Mouse (Mus musculus) embryonic facial prominence, embryonic 15.5 days (tissue): ENCODE results near the gene Fam171a1. TPM values are rescaled to one million over a fixed set of nuclear protein-coding genes. Genes with fewer than 3 reads are reported as not detected.

Source experiments
- ATAC-seq: fragments of 200-750 bp; cut with Nextera tagmentation; 2 replicates; pipeline ENCODE4 v1.8.0; 2017; ENCODE audit warnings: low read depth, moderate TSS enrichment; ENCODE audit not compliant: insufficient number of reproducible peaks, low FRiP score, low TSS enrichment
- H3K27ac ChIP-seq: fragments of 300-500 bp; sonication (generic); replicated peaks from 2 replicates; pipeline ENCODE4 v1.5.1; 2015; ENCODE audit warnings: mild to moderate bottlenecking, inconsistent platforms
- H3K27me3 ChIP-seq: fragments of 300-500 bp; sonication (generic); 2 replicates; pipeline ENCODE4 v1.6.1; 2015; ENCODE audit warnings: inconsistent platforms
- H3K36me3 ChIP-seq: fragments of 300-500 bp; sonication (generic); 2 replicates; pipeline ENCODE4 v1.6.1; 2015; ENCODE audit warnings: mild to moderate bottlenecking, inconsistent platforms
- H3K4me1 ChIP-seq: fragments of 300-500 bp; sonication (generic); 2 replicates; pipeline ENCODE4 v1.6.1; 2015; ENCODE audit warnings: inconsistent platforms
- H3K4me2 ChIP-seq: fragments of 300-500 bp; sonication (generic); replicated peaks from 2 replicates; pipeline ENCODE4 v1.6.1; 2015; ENCODE audit warnings: mild to moderate bottlenecking, inconsistent platforms
- H3K4me3 ChIP-seq: fragments of 300-500 bp; sonication (generic); replicated peaks from 2 replicates; pipeline ENCODE4 v1.5.1; 2015; ENCODE audit warnings: mild to moderate bottlenecking, inconsistent platforms
- H3K9ac ChIP-seq: fragments of 300-500 bp; sonication (generic); 2 replicates; pipeline ENCODE4 v1.6.1; 2015; ENCODE audit warnings: inconsistent platforms
- H3K9me3 ChIP-seq: fragments of 300-500 bp; sonication (generic); replicated peaks from 2 replicates; pipeline ENCODE4 v1.6.1; 2016; ENCODE audit warnings: inconsistent platforms
- WGBS: fragments of 180-500 bp; shearing (Covaris S2); methylation state at CpG from one replicate; pipeline ENCODE4 v1.1.7; 2015; 5-methylcytosine and 5-hydroxymethylcytosine counted together
- microRNA-seq: library from miRNA; unstranded; fragments of <30 nt; microRNA quantifications from one replicate; pipeline ENCODE4, GENCODE M21; 2016; ENCODE audit warnings: borderline number of aligned reads
- polyA plus RNA-seq: library from polyadenylated mRNA; unstranded; fragments of >200 nt; fragmentation: Nextera tagmentation; extraction: Ambion mirVana; gene quantifications from 2 replicates; pipeline ENCODE4 v1.2.1, GENCODE M21; 2015

The Fam171a1 gene
- polyA plus RNA-seq, 1 experiment from 2014 or later, result 28.9 TPM

- Histone ChIP-seq H3K27me3 (no peaks in the 10 kb centered on the region), H3K4me1 (no peaks in the 10 kb centered on the region), H3K27ac (no peak overlapping the region), H3K4me3 (no peak overlapping the region), H3K9me3 (no peaks in the 10 kb centered on the region), H3K36me3 (no peaks in the 10 kb centered on the region), H3K4me2 (no peak overlapping the region), H3K9ac (no peak overlapping the region)
- 54% methylated on average over 2 of the region's 2 CpGs for WGBS
- no peak for ATAC-seq
These were observed 162.1 kb downstream of the Fam171a1 start for GRCm38 (mm10) chr2:3276106-3276505.

Small RNA genes within 50 kb of the gene (microRNA-seq; reads per million reads assigned to microRNA genes)
- gene Gm27306, result not detected

Other genes with a start within 250 kb of the Fam171a1 start
- 35.7 and 38.6 TPM in 2 replicates for gene Nmt2, start 170.0 kb downstream of the Fam171a1 start, polyA plus RNA-seq
- 19.5 and 22.1 TPM in 2 replicates for gene Rpp38, start 218.4 kb downstream of the Fam171a1 start, polyA plus RNA-seq
- gene Acbd7, start 221.9 kb downstream of the Fam171a1 start, polyA plus RNA-seq, result 3.5 and 3.8 TPM in 2 replicates